Mouse (Mus musculus) thymus, postnatal 36 days (tissue): ENCODE data around the gene Zfp688.
"Not testable (repeated sequence)": the region's sequence is repeated elsewhere in the genome, so short reads cannot be mapped to it uniquely, and the experiment has no call there.

Source experiments
- DNase-seq, 2 experiments: peaks; one replicate each; pipeline ENCODE4 v3.0.0; 2022; ENCODE audit warnings: mixed read lengths in 2 of 2

Gene Zfp688

GRCm38 (mm10) chr7:127406002-127406987 lies 15.6 kb downstream of the Zfp688 start, which contains the start of gene Zfp764:
Zfp764 (minus strand) TSS chr7:127406822.
- DNase-seq, result peak; percentile 80 to 84

GRCm38 (mm10) chr7:127404101-127404500 lies 17.8 kb downstream of the Zfp688 start:
- not testable (repeated sequence) for DNase-seq

GRCm38 (mm10) chr7:127402980-127403379 lies 18.9 kb downstream of the Zfp688 start:
- peak in 1 of 2 experiments; percentile 24 for DNase-seq

- DNase-seq, result no peak
Measured at GRCm38 (mm10) chr7:127400355-127400754, 21.5 kb downstream of the Zfp688 start.

- DNase-seq, result no peak
Measured at GRCm38 (mm10) chr7:127393944-127394333, 27.9 kb downstream of the Zfp688 start.

GRCm38 (mm10) chr7:127393157-127393943 lies 28.5 kb downstream of the Zfp688 start, which contains the start of gene E430018J23Rik:
E430018J23Rik (minus strand) TSS chr7:127393629.
- peak; percentile 90 to 91 for DNase-seq

GRCm38 (mm10) chr7:127392251-127392824 lies 29.5 kb downstream of the Zfp688 start:
- DNase-seq, result no peak

GRCm38 (mm10) chr7:127391538-127391937 lies 30.3 kb downstream of the Zfp688 start:
- no peak for DNase-seq

GRCm38 (mm10) chr7:127390306-127390705 lies 31.6 kb downstream of the Zfp688 start:
- DNase-seq, result no peak

- not testable (repeated sequence) for DNase-seq
Measured at GRCm38 (mm10) chr7:127388201-127388600, 33.7 kb downstream of the Zfp688 start.

- peak; percentile 85 for DNase-seq
Measured at GRCm38 (mm10) chr7:127386641-127387392, 35.1 kb downstream of the Zfp688 start, which contains the start of gene 9130019O22Rik. 9130019O22Rik (minus strand) TSS chr7:127387166.

- not testable (repeated sequence) for DNase-seq
Measured at GRCm38 (mm10) chr7:127385560-127385959, 36.3 kb downstream of the Zfp688 start.

GRCm38 (mm10) chr7:127378310-127378921 lies 43.5 kb downstream of the Zfp688 start:
- no peak for DNase-seq

- DNase-seq, result peak; percentile 91
Measured at GRCm38 (mm10) chr7:127375271-127376245, 46.3 kb downstream of the Zfp688 start, which contains the start of gene Zfp747. Zfp747 (minus strand) TSS chr7:127376050.

GRCm38 (mm10) chr7:127371870-127372269 lies 50.0 kb downstream of the Zfp688 start:
- peak; percentile 27 to 31 for DNase-seq

GRCm38 (mm10) chr7:127371213-127371612 lies 50.7 kb downstream of the Zfp688 start:
- DNase-seq, result no peak
